Mouse (Mus musculus) MEL (cell line): Measurements from ENCODE around the gene Gm20458. TPM values are rescaled to one million over a fixed set of nuclear protein-coding genes. Genes with fewer than 3 reads are reported as not detected.

ENCODE experiments used
- DNase-seq: peaks from one replicate; pipeline ENCODE4 v3.0.0; 2011; ENCODE audit warnings: low read depth, low spot score
- H3K27ac ChIP-seq: 2 replicates; pipeline ENCODE4 v1.5.1; 2012; ENCODE audit warnings: low read depth, mild to moderate bottlenecking, control low read depth, low read length, moderate library complexity; ENCODE audit not compliant: control insufficient read depth
- H3K27me3 ChIP-seq, 2 experiments: fragments of 150-350 bp in 1 of 2; sonication (generic) in 1 of 2; 2 replicates each; pipeline ENCODE4 v1.6.1; 2012; ENCODE audit warnings: low read length in 2 of 2, mild to moderate bottlenecking in 2 of 2, improper control_type of control experiment in 1 of 2, moderate library complexity in 1 of 2; ENCODE audit not compliant: insufficient read depth in 2 of 2, control insufficient read depth in 1 of 2
- H3K36me3 ChIP-seq, 2 experiments: 2 replicates each; pipeline ENCODE4 v1.6.1; 2012 to 2014; ENCODE audit warnings: low read length in 2 of 2, improper control_type of control experiment in 1 of 2, inconsistent platforms in 1 of 2, mild to moderate bottlenecking in 1 of 2; ENCODE audit not compliant: insufficient read depth in 2 of 2, control insufficient read depth in 1 of 2
- H3K4me1 ChIP-seq, 2 experiments: fragments of 150-350 bp in 1 of 2; sonication (generic) in 1 of 2; 2 replicates each; pipeline ENCODE4 v1.6.1; 2012; ENCODE audit warnings: low read length in 2 of 2, improper control_type of control experiment in 1 of 2, mild to moderate bottlenecking in 1 of 2; ENCODE audit not compliant: insufficient read depth in 2 of 2, control insufficient read depth in 1 of 2
- H3K4me3 ChIP-seq, 2 experiments: fragments of 150-350 bp in 1 of 2; sonication (generic) in 1 of 2; 2 replicates each; pipeline ENCODE4 v1.5.1; 2012; ENCODE audit warnings: low read depth in 2 of 2, low read length in 2 of 2, mild to moderate bottlenecking in 2 of 2, moderate library complexity in 2 of 2, control low read depth in 1 of 2, improper control_type of control experiment in 1 of 2; ENCODE audit not compliant: control insufficient read depth in 1 of 2, insufficient read depth in 1 of 2
- H3K79me2 ChIP-seq: 2 replicates; pipeline ENCODE4 v1.6.1; 2012; ENCODE audit warnings: mild to moderate bottlenecking, low read length, moderate library complexity; ENCODE audit not compliant: control insufficient read depth, poor library complexity, insufficient read depth
- H3K9ac ChIP-seq: 2 replicates; pipeline ENCODE4 v1.6.1; 2012; ENCODE audit warnings: low read depth, mild to moderate bottlenecking, control low read depth, low read length, moderate library complexity; ENCODE audit not compliant: control insufficient read depth, poor library complexity, severe bottlenecking
- H3K9me3 ChIP-seq: fragments of 150-350 bp; sonication (generic); replicated peaks from 2 replicates; pipeline ENCODE4 v1.6.1; 2012; ENCODE audit warnings: mild to moderate bottlenecking, low read length, improper control_type of control experiment, moderate library complexity; ENCODE audit not compliant: insufficient read depth
- BHLHE40 ChIP-seq: IDR thresholded peaks from 2 replicates; pipeline ENCODE4 v1.6.1; 2012; ENCODE audit warnings: low read depth, mild to moderate bottlenecking, inconsistent platforms, low read length, improper control_type of control experiment, borderline replicate concordance
- CHD1 ChIP-seq: IDR thresholded peaks from 2 replicates; pipeline ENCODE4 v1.6.1; 2012; ENCODE audit warnings: low read depth, mild to moderate bottlenecking, inconsistent platforms, low read length, improper control_type of control experiment
- CHD2 ChIP-seq: IDR thresholded peaks from 2 replicates; pipeline ENCODE4 v1.6.1; 2011; ENCODE audit warnings: low read length, improper control_type of control experiment
- E2F4 ChIP-seq: IDR thresholded peaks from 2 replicates; pipeline ENCODE4 v1.6.1; 2011; ENCODE audit warnings: low read depth, low read length, improper control_type of control experiment, borderline replicate concordance
- ELF1 ChIP-seq: IDR thresholded peaks from 2 replicates; pipeline ENCODE4 v1.6.1; 2014; ENCODE audit warnings: low read depth, mild to moderate bottlenecking, inconsistent platforms, low read length, improper control_type of control experiment, moderate library complexity
- HCFC1 ChIP-seq: IDR thresholded peaks from 2 replicates; pipeline ENCODE4 v1.6.1; 2012; ENCODE audit warnings: low read depth, mild to moderate bottlenecking, inconsistent platforms, low read length, improper control_type of control experiment, moderate library complexity
- JUND ChIP-seq: IDR thresholded peaks from 2 replicates; pipeline ENCODE4 v1.6.1; 2011; ENCODE audit warnings: low read depth, mild to moderate bottlenecking, improper control_type of control experiment, low read length
- KAT2A ChIP-seq: conservative IDR thresholded peaks from 2 replicates; pipeline ENCODE4 v1.6.1; 2012; ENCODE audit warnings: low read depth, low read length, improper control_type of control experiment, inconsistent platforms
- MAFK ChIP-seq: IDR thresholded peaks from 2 replicates; pipeline ENCODE4 v1.6.1; 2011; ENCODE audit warnings: low read depth, mild to moderate bottlenecking, low read length, improper control_type of control experiment, borderline replicate concordance
- MAZ ChIP-seq: IDR thresholded peaks from 2 replicates; pipeline ENCODE4 v1.6.1; 2012; ENCODE audit warnings: low read depth, mild to moderate bottlenecking, inconsistent platforms, low read length, improper control_type of control experiment
- MEF2A ChIP-seq: IDR thresholded peaks from 2 replicates; pipeline ENCODE4 v1.6.1; 2014; ENCODE audit warnings: low read depth, mild to moderate bottlenecking, inconsistent platforms, low read length, improper control_type of control experiment; ENCODE audit not compliant: poor library complexity, insufficient replicate concordance, severe bottlenecking; ENCODE audit errors: extremely low read depth
- MYB ChIP-seq: IDR thresholded peaks from 2 replicates; pipeline ENCODE4 v1.6.1; 2011; ENCODE audit warnings: mild to moderate bottlenecking, low read depth, low read length, improper control_type of control experiment
- NELFE ChIP-seq: IDR thresholded peaks from 2 replicates; pipeline ENCODE4 v1.6.1; 2011; ENCODE audit warnings: low read depth, low read length, improper control_type of control experiment
- POLR2AphosphoS5 ChIP-seq: IDR thresholded peaks from 2 replicates; pipeline ENCODE4 v1.6.1; 2012; ENCODE audit warnings: low read depth, borderline replicate concordance, mild to moderate bottlenecking, inconsistent platforms, low read length, moderate library complexity, mixed read lengths
- RAD21 ChIP-seq: IDR thresholded peaks from 2 replicates; pipeline ENCODE4 v1.6.1; 2011; ENCODE audit warnings: mild to moderate bottlenecking, low read depth, low read length, improper control_type of control experiment
- SIN3A ChIP-seq: IDR thresholded peaks from 2 replicates; pipeline ENCODE4 v1.6.1; 2012; ENCODE audit warnings: low read length, improper control_type of control experiment, inconsistent platforms
- SMC3 ChIP-seq: IDR thresholded peaks from 2 replicates; pipeline ENCODE4 v1.6.1; 2011; ENCODE audit warnings: low read depth, low read length, improper control_type of control experiment
- USF1 ChIP-seq: IDR thresholded peaks from 2 replicates; pipeline ENCODE4 v1.6.1; 2014; ENCODE audit warnings: low read depth, mild to moderate bottlenecking, inconsistent platforms, low read length, improper control_type of control experiment, moderate library complexity
- ZC3H11A ChIP-seq: IDR thresholded peaks from 2 replicates; pipeline ENCODE4 v1.6.1; 2012; ENCODE audit warnings: low read depth, mild to moderate bottlenecking, inconsistent platforms, low read length, improper control_type of control experiment
- ZNF384 ChIP-seq: IDR thresholded peaks from 2 replicates; pipeline ENCODE4 v1.6.1; 2012; ENCODE audit warnings: low read depth, mild to moderate bottlenecking, inconsistent platforms, low read length, improper control_type of control experiment
- polyA plus RNA-seq, 2 experiments: library from polyadenylated mRNA; stranded (reverse) in 1 of 2; unstranded in 1 of 2; fragments of >175 nt in 1 of 2; fragments of >200 nt in 1 of 2; gene quantifications; 2 replicates each; pipeline versions ENCODE4 v1.2.1 to v1.2.4; 2012; ENCODE audit warnings: low replicate concordance in 2 of 2, low read depth in 1 of 2; ENCODE audit not compliant: insufficient read length in 2 of 2, insufficient read depth in 1 of 2, missing spikeins in 1 of 2
- total RNA-seq: library from RNA; depleted of rRNA; stranded (reverse); fragments of 300-350 nt; gene quantifications from 2 replicates; pipeline ENCODE4 v1.2.3, GENCODE M21; 2012

Gm20458 gene
- total and polyA plus RNA-seq, 3 experiments, result 1.0 to 19.2 TPM; not detected in 1

DNA sequence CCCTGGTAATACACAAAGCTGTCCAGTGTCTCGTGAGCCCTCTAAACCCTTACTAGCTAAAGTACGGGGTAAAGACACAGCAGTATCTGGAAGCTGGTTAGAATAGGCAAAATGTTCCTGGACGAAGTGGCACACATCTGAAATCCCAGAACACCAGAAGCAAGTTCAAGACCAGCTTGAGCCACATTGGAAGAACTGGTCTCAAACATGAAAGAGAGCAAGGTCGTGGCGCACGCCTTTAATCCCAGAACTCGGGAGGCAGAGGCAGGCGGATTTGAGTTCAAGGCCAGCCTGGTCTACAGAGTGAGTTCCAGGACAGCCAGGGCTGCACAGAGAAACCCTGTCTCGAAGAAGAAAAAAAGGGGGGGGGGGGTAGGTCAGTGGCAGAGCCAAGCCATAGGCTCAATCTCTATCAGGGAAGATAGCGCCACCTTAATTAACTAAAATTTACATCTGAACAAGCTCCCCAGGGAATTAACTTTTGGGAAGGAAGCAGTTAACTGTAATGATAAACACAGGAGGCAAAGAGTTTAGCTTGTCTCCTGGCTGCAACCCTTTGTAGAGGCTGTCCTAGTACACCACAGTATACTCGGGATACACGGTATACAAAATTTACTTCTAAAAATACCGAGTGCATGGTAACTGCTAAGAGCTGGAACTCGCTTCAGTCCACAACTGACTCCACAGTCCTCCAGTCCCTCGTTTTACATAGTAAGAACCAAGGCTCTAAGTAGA lies 30.7 kb upstream of the Gm20458 start:
- no peaks in the 10 kb centered on the region for H3K9me3 ChIP-seq
- H3K27me3 ChIP-seq, result peaks cover 0 to 12% of the 10 kb centered on the region in 2 experiments
- no peaks in the 10 kb centered on the region for H3K36me3 ChIP-seq
- H3K27ac ChIP-seq, result no peak overlapping the region
- no peak for TF ChIP-seq E2F4
- TF ChIP-seq BHLHE40, result no peak
- TF ChIP-seq POLR2AphosphoS5, result no peak
- no peak for TF ChIP-seq KAT2A
- no peak for TF ChIP-seq SIN3A
- TF ChIP-seq ZC3H11A, result no peak
- TF ChIP-seq SMC3, result no peak
- TF ChIP-seq CHD1, result no peak
- TF ChIP-seq MAZ, result no peak
- no peak for TF ChIP-seq NELFE
- TF ChIP-seq ZNF384, result no peak
- no peak overlapping the region for H3K9ac ChIP-seq
- DNase-seq, result no peak
- H3K79me2 ChIP-seq, result no peaks in the 10 kb centered on the region
- H3K4me1 ChIP-seq, result no peaks in the 10 kb centered on the region
- no peak overlapping the region for H3K4me3 ChIP-seq

DNA sequence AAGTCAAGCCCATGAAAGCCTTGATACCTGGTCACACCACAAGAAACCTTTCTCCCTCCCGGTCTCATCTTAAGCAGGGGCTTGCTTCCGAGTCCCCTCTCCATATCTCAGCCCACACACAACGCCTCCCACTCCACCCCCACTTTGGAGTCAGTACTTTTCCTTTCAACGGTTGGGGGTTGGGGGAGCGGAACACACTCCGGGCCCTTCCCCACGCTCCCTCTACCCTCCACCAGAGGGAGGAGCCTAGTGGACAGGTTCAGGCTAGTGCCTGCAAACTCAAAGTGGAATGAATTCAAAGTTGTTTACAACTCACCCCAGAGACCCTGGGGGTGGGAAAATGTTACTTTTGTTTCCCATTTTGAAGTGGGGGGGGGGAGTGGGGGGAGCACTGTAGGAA lies 30.1 kb upstream of the Gm20458 start:
- Histone ChIP-seq H3K4me1 (no peaks in the 10 kb centered on the region), H3K9ac (no peak overlapping the region), H3K4me3 (no peak overlapping the region), H3K27me3 (peaks cover 0 to 15% of the 10 kb centered on the region in 2 experiments), H3K9me3 (no peaks in the 10 kb centered on the region), H3K27ac (no peak overlapping the region), H3K79me2 (no peaks in the 10 kb centered on the region), H3K36me3 (no peaks in the 10 kb centered on the region)
- no peak for DNase-seq
- TF ChIP-seq MAFK, result no peak
- TF ChIP-seq RAD21, result no peak
- no peak for TF ChIP-seq SMC3
- TF ChIP-seq MEF2A, result no peak
- no peak for TF ChIP-seq ELF1
- TF ChIP-seq BHLHE40, result no peak
- no peak for TF ChIP-seq HCFC1
- no peak for TF ChIP-seq CHD2
- TF ChIP-seq ZC3H11A, result no peak
- no peak for TF ChIP-seq JUND
- no peak for TF ChIP-seq MAZ
- TF ChIP-seq USF1, result no peak
- TF ChIP-seq MYB, result no peak
